Mouse (Mus musculus) heart, embryonic 13.5 days (tissue): Measurements from ENCODE around the gene Tpst2. TPM values are rescaled to one million over a fixed set of nuclear protein-coding genes. Genes with fewer than 3 reads are reported as not detected.

Experiments used
- polyA plus RNA-seq: library from polyadenylated mRNA; unstranded; fragments of >200 nt; fragmentation: Nextera tagmentation; extraction: Ambion mirVana; gene quantifications from 2 replicates; pipeline ENCODE4 v1.2.1, GENCODE M21; 2015

Gene Tpst2
- polyA plus RNA-seq, 1 experiment from 2014 or later = 36.8 TPM

Other genes with a start within 250 kb of the Tpst2 start
- 1.6 and 1.9 TPM in 2 replicates for gene Cryba4, start 24.2 kb upstream of the Tpst2 start, polyA plus RNA-seq
- gene Crybb1, start 20.9 kb upstream of the Tpst2 start, polyA plus RNA-seq = 1.2 and 2.2 TPM in 2 replicates
- gene Tfip11, start 49.7 kb downstream of the Tpst2 start, polyA plus RNA-seq = 17.8 and 19.4 TPM in 2 replicates
- 24.0 and 25.8 TPM in 2 replicates for gene Srrd, start 66.3 kb downstream of the Tpst2 start, polyA plus RNA-seq
- gene Hps4, start 66.4 kb downstream of the Tpst2 start, polyA plus RNA-seq = 18.5 and 19.2 TPM in 2 replicates
- 0.06 and 0.07 TPM in 2 replicates for gene Gm6583, start 79.3 kb downstream of the Tpst2 start, polyA plus RNA-seq
- gene Asphd2, start 118.2 kb downstream of the Tpst2 start, polyA plus RNA-seq = 1.1 and 1.2 TPM in 2 replicates
- gene Gm6588, start 172.7 kb downstream of the Tpst2 start, polyA plus RNA-seq = not detected in 2 replicates